Mouse (Mus musculus) midbrain, embryonic 11.5 days (tissue): ENCODE results near the gene Tmem267. TPM values are rescaled to one million over a fixed set of nuclear protein-coding genes. Genes with fewer than 3 reads are reported as not detected.

Source experiments
- ATAC-seq: fragments of 200-750 bp; cut with Nextera tagmentation; 2 replicates; pipeline ENCODE4 v1.8.0; 2017; ENCODE audit warnings: moderate TSS enrichment, moderate library complexity; ENCODE audit not compliant: low FRiP score
- DNase-seq: peaks from one replicate; pipeline ENCODE4 v3.0.0; 2015; ENCODE audit warnings: low spot score; ENCODE audit errors: missing footprints
- H3K27ac ChIP-seq: fragments of 300-500 bp; sonication (generic); 2 replicates; pipeline ENCODE4 v1.5.1; 2014; ENCODE audit warnings: low read depth, low read length
- H3K27me3 ChIP-seq: fragments of 300-500 bp; sonication (generic); 2 replicates; pipeline ENCODE4 v1.6.1; 2014; ENCODE audit warnings: mild to moderate bottlenecking, low read length, moderate library complexity, mixed read lengths; ENCODE audit not compliant: control insufficient read depth, insufficient read depth
- H3K36me3 ChIP-seq: fragments of 300-500 bp; sonication (generic); 2 replicates; pipeline ENCODE4 v1.6.1; 2014; ENCODE audit warnings: mild to moderate bottlenecking, low read length, moderate library complexity, mixed read lengths; ENCODE audit not compliant: control insufficient read depth, insufficient read depth
- H3K4me1 ChIP-seq: fragments of 300-500 bp; sonication (generic); 2 replicates; pipeline ENCODE4 v1.6.1; 2014; ENCODE audit warnings: low read length; ENCODE audit not compliant: control insufficient read depth, insufficient read depth
- H3K4me2 ChIP-seq: fragments of 300-500 bp; sonication (generic); 2 replicates; pipeline ENCODE4 v1.6.1; 2014; ENCODE audit warnings: mild to moderate bottlenecking, moderate library complexity
- H3K4me3 ChIP-seq: fragments of 300-500 bp; sonication (generic); 2 replicates; pipeline ENCODE4 v1.5.1; 2014; ENCODE audit warnings: low read depth, low read length
- H3K9ac ChIP-seq: fragments of 300-500 bp; sonication (generic); 2 replicates; pipeline ENCODE4 v1.6.1; 2014; ENCODE audit warnings: low read length
- H3K9me3 ChIP-seq: fragments of 300-500 bp; sonication (generic); 2 replicates; pipeline ENCODE4 v1.6.1; 2016; ENCODE audit warnings: low read length; ENCODE audit not compliant: control insufficient read depth
- WGBS: fragments of 180-500 bp; shearing (Covaris S2); extraction: QIAGEN DNeasy Blood & Tissue Kit; methylation state at CpG from one replicate; pipeline ENCODE4 v1.1.7; 2014; 5-methylcytosine and 5-hydroxymethylcytosine counted together
- polyA plus RNA-seq: library from polyadenylated mRNA; unstranded; fragments of >200 nt; fragmentation: Nextera tagmentation; extraction: Ambion mirVana; gene quantifications from 2 replicates; pipeline ENCODE4 v1.2.1, GENCODE M21; 2014

Gene Tmem267
- polyA plus RNA-seq, 1 experiment from 2014 or later = 2.6 TPM

- Histone ChIP-seq H3K36me3 (no peaks in the 10 kb centered on the region), H3K4me3 (no peak overlapping the region), H3K27ac (no peak overlapping the region), H3K4me2 (no peak overlapping the region), H3K9ac (no peak overlapping the region), H3K9me3 (no peaks in the 10 kb centered on the region), H3K27me3 (no peaks in the 10 kb centered on the region), H3K4me1 (no peaks in the 10 kb centered on the region)
- 69% methylated on average over 2 of the region's 2 CpGs for WGBS
- ATAC-seq = no peak
- DNase-seq = no peak
Measured at GRCm38 (mm10) chr13:119635496-119635895, 147.7 kb downstream of the Tmem267 start.

DNA sequence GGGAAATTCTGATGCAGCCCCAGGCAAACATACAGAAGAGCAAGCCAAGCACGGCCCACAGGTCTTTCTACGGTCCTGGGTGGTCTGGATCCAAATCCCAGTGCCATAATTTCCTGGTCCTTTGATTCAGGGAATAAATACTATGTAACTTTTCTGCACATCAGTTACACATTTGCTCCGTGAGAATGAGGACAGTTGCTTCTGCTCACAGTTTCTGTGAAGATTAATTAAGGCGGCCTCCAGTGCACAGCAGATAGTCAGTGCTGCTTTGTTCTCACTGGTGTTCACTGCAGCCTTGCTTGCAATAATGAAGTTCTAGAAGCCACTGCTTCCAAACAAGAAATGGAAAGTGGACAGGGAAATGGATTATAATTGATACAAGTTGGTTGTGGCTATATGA, 150.0 kb downstream of the Tmem267 start:
- Histone ChIP-seq H3K4me3 (no peak overlapping the region), H3K9me3 (no peaks in the 10 kb centered on the region), H3K4me2 (no peak overlapping the region), H3K4me1 (no peaks in the 10 kb centered on the region), H3K36me3 (no peaks in the 10 kb centered on the region), H3K27ac (no peak overlapping the region), H3K9ac (no peak overlapping the region), H3K27me3 (no peaks in the 10 kb centered on the region)
- WGBS = 86% methylated on average over 4 of the region's 4 CpGs
- ATAC-seq (no peak), DNase-seq (no peak)

DNA sequence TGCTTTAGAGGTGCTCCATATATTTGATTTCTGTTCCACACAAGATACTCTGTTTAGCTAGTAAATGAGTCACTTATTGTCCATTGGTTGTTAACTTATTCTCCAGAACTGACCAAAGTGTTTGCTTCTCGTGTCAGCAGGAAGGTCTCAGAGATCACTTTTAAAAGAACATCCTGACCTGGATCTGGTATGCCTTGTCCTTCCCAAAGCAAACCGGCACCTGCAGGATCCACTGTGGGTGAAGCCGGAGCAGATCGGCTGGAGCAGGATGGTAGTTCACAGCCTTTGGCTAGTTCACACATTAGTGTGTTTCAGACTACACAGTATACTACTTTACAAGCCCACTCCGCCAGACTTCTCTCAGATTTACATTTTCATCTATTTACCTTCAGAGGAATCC, 150.6 kb downstream of the Tmem267 start:
- H3K4me3 ChIP-seq = no peak overlapping the region
- no peak overlapping the region for H3K9ac ChIP-seq
- no peaks in the 10 kb centered on the region for H3K27me3 ChIP-seq
- no peak overlapping the region for H3K27ac ChIP-seq
- no peaks in the 10 kb centered on the region for H3K36me3 ChIP-seq
- ATAC-seq (no peak), DNase-seq (no peak)
- 93% methylated on average over 5 of the region's 5 CpGs for WGBS
- H3K9me3 ChIP-seq = no peaks in the 10 kb centered on the region
- no peaks in the 10 kb centered on the region for H3K4me1 ChIP-seq
- no peak overlapping the region for H3K4me2 ChIP-seq

- Histone ChIP-seq H3K9me3 (no peaks in the 10 kb centered on the region), H3K4me2 (no peak overlapping the region), H3K27ac (no peak overlapping the region), H3K4me1 (no peaks in the 10 kb centered on the region), H3K36me3 (no peaks in the 10 kb centered on the region), H3K4me3 (no peak overlapping the region), H3K27me3 (no peaks in the 10 kb centered on the region), H3K9ac (no peak overlapping the region)
- DNase-seq (no peak), ATAC-seq (no peak)
- 82% methylated on average over 5 of the region's 5 CpGs for WGBS
Measured at GRCm38 (mm10) chr13:119639302-119639701, 151.5 kb downstream of the Tmem267 start.

- DNase-seq = peak; percentile 88
Measured at GRCm38 (mm10) chr13:119640504-119640903, 152.7 kb downstream of the Tmem267 start.

GRCm38 (mm10) chr13:119641145-119641544, 153.3 kb downstream of the Tmem267 start:
- Histone ChIP-seq H3K4me3 (no peak overlapping the region), H3K27me3 (no peaks in the 10 kb centered on the region), H3K4me2 (no peak overlapping the region), H3K4me1 (no peaks in the 10 kb centered on the region), H3K9ac (no peak overlapping the region), H3K27ac (no peak overlapping the region), H3K36me3 (no peaks in the 10 kb centered on the region), H3K9me3 (no peaks in the 10 kb centered on the region)
- no peak for ATAC-seq
- no peak for DNase-seq
- 84% methylated on average over 7 of the region's 7 CpGs for WGBS

More at GRCm38 (mm10) chr13:119640504-119640903, 152.7 kb downstream of the Tmem267 start:
- Histone ChIP-seq H3K9ac (no peak overlapping the region), H3K9me3 (no peaks in the 10 kb centered on the region), H3K4me3 (no peak overlapping the region), H3K4me1 (no peaks in the 10 kb centered on the region), H3K27ac (no peak overlapping the region), H3K4me2 (no peak overlapping the region), H3K36me3 (no peaks in the 10 kb centered on the region), H3K27me3 (no peaks in the 10 kb centered on the region)
- ATAC-seq = 0 out of 2 replicates have a peak, but pooled peaks have one; percentile 52
- 38% methylated on average over 4 of the region's 4 CpGs for WGBS

DNA sequence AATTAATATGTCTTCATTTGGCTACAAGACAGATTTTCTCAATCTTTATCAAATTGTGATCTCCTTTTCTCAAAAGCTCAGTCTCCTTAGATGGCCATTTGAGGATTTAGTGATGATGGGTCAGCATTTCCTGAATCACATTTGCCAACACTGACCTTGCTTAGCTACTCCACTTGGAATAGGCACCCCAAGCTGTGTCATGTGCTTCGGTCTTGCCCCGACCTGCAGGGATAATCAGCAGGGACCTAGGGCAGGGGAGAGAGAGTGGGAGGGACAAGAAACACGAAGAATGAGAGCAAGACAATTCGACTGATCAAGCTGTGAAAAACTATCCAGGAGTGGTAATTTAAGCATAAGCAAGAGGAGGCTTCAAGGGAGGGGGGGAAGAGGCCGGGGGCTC, 156.9 kb downstream of the Tmem267 start:
- Histone ChIP-seq H3K27me3 (no peaks in the 10 kb centered on the region), H3K4me2 (no peak overlapping the region), H3K9me3 (no peaks in the 10 kb centered on the region), H3K27ac (no peak overlapping the region), H3K9ac (no peak overlapping the region), H3K4me3 (no peak overlapping the region), H3K4me1 (no peaks in the 10 kb centered on the region), H3K36me3 (no peaks in the 10 kb centered on the region)
- ATAC-seq = no peak
- DNase-seq = no peak
- WGBS = 71% methylated on average over 5 of the region's 5 CpGs

DNA sequence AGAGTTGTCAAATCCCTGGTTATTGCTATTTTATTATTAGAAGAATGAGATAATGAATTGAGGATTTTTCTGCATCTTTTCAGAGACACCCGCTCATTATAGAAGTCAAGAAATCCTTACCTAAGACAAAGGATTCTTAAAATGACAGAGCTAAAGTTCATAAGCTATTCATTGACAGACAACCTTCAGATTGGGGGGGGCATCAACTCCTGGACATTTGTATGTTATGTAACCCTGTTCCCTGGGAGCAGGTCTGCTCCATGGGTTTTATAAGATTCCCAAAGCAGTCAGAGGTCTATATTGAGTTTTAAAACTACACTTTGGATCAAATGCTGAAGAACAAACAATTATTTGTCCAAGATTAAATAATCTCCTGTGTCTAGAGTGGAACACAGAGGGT, 158.7 kb downstream of the Tmem267 start:
- no peaks in the 10 kb centered on the region for H3K4me1 ChIP-seq
- WGBS = 95% methylated on average over 1 of the region's 1 CpGs
- H3K9ac ChIP-seq = no peak overlapping the region
- no peak for ATAC-seq
- no peak overlapping the region for H3K4me3 ChIP-seq
- no peaks in the 10 kb centered on the region for H3K27me3 ChIP-seq
- H3K27ac ChIP-seq = no peak overlapping the region
- no peaks in the 10 kb centered on the region for H3K9me3 ChIP-seq
- DNase-seq = no peak
- H3K36me3 ChIP-seq = no peaks in the 10 kb centered on the region
- no peak overlapping the region for H3K4me2 ChIP-seq

DNA sequence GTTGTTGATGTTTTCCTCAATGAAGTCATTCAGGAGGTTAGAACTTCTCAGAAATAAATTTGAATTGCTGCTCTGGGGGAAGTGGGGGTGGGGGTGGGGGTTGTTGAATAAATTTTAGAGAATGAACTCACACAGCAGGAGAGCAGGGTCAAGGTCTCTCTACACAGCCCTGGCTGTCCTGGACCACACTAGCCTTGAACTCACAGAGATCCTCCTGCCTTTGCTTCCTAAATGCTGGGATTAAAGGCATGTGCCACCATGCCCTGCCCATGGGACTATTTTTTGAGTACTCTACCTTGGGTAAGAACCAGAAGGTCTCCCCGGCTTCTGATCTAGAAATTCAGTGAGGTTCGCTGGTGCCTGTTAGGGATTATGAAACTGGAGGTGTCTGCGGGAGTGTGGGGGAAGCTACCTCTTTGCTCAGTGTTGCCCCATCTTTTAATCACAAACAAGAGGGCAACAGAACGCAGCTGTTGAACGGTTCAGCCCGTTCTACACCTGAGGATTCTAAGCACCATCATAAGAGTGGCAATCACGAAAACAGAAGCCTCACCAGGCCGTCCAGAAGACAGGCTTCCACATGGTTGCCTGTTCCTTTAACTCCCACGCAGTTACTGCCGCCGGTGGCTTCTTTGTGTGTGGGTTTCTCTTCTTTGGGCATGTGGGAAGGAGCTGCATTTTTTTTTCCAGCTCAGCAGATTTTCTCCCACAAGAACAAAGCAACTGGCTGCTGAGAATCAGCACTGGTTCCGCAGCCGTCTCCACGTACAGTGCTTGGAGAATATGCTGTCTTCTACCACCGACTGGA, 161.3 kb downstream of the Tmem267 start:
- Histone ChIP-seq H3K36me3 (no peaks in the 10 kb centered on the region), H3K4me2 (no peak overlapping the region), H3K4me3 (no peak overlapping the region), H3K9ac (no peak overlapping the region), H3K4me1 (no peaks in the 10 kb centered on the region), H3K9me3 (no peaks in the 10 kb centered on the region), H3K27me3 (no peaks in the 10 kb centered on the region), H3K27ac (no peak overlapping the region)
- DNase-seq (no peak), ATAC-seq (no peak)
- WGBS = 74% methylated on average over 15 of the region's 15 CpGs
